Mouse (Mus musculus) cerebral cortex, adult 2 months (tissue): ENCODE measurements around the gene C2cd5.

Experiments used
- WGBS: fragments of 180-500 bp; shearing (Covaris S2); methylation state at CpG from one replicate; pipeline ENCODE4 v1.1.7; 2018; 5-methylcytosine and 5-hydroxymethylcytosine counted together

C2cd5 gene

DNA sequence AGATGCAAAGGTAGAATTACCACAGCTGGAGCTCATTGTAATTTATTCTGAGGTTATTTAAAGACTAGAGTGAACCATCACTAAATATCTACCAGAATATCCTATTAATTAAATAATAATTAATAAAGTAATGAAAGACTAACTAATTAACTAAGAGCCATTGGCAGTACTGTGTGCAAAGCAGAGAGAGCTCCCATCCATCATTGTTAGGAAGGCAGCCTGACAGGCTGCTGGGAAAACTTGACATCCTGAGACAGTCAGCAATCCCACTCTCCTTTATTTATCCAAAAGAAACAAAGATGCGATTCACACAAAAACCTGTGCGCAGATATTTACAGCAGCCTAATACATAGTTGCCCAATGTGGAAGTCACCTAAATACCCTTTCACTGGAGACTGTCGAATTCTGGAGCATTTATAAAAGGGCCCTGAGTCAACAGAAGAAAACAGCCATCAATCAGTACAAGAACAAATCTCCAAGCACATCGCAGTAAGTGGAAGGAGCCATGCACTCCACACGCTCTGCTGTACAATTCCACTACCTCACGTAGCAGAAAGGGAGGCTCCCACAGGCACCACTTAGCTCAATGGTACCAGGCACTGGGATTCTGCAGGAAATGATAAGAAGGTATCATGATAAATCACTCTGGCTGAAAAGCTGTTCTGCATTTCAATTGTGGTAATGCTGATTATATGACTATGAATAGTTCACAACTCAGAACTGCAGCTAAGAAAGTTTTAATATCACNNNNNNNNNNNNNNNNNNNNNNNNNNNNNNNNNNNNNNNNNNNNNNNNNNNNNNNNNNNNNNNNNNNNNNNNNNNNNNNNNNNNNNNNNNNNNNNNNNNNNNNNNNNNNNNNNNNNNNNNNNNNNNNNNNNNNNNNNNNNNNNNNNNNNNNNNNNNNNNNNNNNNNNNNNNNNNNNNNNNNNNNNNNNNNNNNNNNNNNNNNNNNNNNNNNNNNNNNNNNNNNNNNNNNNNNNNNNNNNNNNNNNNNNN lies 120.0 kb downstream of the C2cd5 start:
- 64% methylated on average over 6 of the region's 6 CpGs for WGBS

DNA sequence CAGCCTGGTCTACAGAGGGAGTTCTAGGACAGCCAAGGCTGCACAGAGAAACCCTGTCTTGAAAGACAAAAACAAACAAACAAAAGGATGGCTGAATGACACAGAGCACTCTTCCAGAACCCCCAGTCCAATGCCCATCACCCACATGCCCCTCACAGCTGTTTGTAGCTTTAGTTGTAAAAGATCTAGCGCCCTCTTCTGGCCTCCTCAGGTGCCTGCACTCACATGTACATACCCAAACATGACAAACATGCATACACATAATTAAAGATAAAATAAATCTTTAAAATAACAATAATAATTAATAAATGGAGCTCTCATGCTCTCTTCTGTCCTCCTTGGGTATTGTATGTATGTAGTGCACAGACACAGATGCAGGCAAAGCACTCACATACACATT lies 122.7 kb downstream of the C2cd5 start:
- WGBS: 56% methylated on average over 1 of the region's 1 CpGs

DNA sequence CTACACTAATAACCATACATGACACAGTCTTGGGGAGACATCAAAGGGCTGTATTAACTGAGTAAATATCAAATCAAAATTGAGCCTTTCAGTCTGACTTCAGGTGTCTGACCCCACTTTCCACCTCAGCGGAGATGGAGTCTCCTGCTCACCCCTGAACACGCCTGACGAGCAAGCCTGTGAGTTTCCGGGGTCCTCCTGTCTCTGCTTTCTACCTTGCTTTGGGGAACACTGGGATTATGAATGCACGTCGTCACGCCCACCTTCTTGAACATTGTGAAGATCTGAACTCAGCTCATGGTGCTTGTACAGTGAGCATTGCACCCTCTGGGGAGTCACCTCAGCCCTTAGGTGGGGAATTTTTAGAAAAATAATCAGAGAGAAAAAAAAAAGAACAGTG lies 126.7 kb downstream of the C2cd5 start:
- WGBS: 96% methylated on average over 7 of the region's 7 CpGs

DNA sequence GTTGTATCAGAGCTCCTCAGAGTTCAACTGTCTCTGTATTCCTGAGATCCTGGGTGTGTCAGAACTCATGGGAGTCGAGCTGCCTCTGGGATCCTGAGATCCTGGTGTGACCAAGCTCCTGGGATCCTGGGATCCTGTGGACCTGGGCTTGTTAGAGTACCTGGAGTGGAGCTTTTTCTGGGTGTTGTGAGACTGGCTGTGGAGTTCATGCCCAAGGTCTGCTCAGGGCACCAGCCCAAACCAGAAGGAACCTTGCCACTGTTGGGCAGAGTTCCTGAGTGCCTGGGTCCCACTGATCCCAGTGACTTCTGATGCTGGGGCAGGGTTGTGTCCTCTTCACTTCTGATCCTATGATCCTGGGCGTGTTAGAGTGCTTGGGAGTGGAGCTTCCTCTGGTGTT lies 127.7 kb downstream of the C2cd5 start:
- WGBS: 61% methylated on average over 2 of the region's 2 CpGs

DNA sequence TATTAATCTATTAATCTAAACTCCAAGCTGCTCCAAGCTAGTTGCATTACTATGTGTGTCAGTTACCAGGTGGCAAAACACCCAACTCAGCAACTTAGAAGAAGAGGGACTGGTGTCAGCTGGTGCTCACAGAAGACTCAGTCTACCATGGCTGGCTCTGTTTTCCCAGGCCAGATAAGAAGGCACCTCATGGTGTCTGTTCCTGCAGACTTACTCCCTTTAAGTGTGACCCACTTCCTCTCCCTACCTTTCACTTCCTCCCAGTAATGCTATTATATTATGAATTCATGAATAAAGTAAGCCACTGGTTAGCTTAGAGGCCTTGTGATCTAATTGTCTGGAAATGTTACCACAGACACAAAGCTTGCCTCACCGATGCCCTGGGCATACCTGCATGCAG lies 132.5 kb downstream of the C2cd5 start:
- 97% methylated on average over 1 of the region's 1 CpGs for WGBS

DNA sequence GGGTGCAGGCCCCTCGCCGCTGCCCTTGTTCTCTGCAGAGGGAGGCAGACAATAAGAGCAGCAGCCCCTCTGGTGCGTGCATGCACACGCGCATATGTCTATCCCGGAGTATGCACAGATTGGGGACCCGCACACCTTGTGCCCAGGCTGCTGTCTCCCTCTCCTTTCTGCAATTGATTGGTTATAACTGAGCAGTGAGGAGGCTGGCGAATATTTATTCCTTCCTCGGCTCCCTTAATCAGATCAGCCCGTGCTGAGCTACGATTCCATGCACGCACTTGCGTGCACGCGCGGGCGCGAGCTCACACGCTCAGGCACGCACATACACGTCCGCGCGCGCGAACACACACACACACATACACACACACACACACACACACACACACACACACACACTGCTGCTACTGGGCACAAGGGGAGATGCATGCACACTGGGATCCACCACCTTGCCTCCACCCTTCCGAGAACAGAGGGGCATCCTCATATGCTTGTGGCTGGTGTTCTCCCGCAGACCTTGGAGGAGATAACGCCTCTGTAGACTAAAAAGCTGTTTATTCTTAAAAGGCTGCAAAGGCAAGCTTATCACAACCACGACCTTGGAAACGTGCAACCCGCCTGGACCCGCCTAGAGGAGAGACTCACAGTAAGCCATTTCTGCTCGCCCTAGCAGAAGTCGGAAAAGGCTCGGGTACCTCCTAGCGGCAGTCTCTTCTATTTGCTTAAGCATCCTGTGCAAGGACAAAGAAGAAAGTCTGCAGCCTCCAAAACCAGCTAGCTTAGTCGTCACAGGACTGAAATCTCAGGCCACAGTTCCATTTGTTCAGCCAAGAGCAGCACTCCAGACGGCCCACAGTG lies 135.2 kb downstream of the C2cd5 start:
- under 1% methylated on average over 39 of the region's 39 CpGs for WGBS

DNA sequence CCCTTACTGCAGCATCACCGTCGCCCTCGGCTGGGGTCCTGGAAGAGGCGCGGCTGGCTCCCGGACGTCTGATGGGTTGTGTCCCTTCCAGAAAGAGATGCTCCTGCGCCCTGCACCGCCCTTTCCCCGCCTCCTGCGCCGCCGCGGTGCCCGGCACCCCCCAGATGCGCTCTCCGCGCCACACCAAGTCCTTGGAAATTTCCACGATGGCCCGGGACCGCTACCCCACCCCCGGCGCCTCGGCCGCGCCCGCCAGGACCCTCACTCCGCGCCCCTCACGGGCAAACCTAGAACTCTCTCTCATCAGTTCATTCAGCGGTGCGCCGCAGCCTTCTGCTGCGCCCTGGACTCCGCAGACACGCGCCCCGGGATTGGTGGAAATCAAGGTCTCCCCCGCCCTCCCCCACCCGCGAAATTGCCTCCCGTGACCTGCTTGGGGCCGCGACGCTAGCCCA lies 135.8 kb downstream of the C2cd5 start, which contains the start of gene St8sia1:
Gene St8sia1, minus strand, starts transcription at position 377 of the 455 bp plus-strand sequence.
- under 1% methylated on average over 45 of the region's 45 CpGs for WGBS

DNA sequence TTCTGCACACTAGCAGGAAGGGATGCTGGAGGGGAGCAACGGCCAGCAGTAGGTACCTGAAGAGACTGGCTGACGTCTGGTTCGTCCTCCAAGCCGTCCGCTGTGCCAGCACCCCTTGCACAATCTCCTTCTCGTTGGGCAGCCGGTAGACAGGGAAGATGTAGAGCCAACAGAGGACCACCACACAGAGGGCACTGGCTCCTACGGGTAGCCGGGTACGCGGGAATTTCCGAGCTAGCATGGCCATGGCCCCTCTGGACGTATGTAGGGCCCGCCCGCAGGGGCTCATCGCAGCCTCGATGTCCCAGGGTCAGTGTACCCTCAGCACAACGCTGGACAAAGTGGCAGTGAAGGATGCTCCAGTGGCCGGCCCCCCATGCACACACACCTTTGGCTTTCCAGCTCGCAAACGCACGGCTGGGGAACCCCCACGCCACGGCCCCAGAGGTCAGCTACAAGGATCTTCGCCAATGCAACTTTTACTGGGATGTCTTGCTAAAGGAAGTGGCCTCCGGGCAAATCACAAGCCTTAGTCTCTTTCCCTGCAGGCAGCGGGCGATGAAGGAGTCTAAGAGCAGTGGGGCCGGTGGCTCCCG lies 136.4 kb downstream of the C2cd5 start:
- 9% methylated on average over 30 of the region's 30 CpGs for WGBS

DNA sequence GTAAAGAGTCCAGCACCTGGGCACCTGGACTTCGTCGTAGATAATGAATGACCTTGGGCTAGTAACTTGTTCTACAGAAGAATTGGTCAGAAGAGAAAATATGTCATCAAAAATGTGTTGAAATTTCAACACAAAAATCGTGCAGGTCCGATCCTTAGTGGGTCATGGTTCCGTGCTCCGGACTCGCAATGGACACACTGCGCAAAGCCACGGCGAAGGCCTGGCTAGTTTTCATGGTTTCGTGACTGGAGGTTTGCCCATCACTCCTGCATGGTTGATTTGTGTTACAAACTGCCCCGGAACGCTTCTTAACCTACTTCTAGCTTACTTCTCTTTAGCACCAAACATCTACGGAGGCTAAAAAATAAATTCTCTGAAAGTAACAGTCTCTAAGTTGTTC lies 137.1 kb downstream of the C2cd5 start:
- 73% methylated on average over 14 of the region's 14 CpGs for WGBS

DNA sequence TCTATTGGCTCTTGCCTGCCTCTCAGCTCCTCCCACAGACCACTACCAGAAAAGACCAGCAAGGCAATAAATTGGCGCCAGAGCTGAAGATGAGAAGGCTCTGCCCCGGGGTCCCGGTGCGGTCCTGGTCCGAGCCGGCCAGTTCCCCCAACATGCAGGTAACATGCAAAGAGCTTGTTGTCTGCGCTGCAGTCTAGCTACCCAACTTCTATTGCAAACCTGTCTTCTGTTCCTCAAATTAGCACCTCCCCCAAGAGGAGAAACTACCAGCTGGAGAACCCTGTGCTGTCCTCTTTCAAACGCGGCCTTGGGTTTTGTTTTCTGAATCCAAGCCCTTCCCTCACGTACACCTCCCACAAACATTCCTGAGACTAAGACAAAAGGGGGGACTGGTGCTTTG lies 137.5 kb downstream of the C2cd5 start:
- 67% methylated on average over 10 of the region's 10 CpGs for WGBS

DNA sequence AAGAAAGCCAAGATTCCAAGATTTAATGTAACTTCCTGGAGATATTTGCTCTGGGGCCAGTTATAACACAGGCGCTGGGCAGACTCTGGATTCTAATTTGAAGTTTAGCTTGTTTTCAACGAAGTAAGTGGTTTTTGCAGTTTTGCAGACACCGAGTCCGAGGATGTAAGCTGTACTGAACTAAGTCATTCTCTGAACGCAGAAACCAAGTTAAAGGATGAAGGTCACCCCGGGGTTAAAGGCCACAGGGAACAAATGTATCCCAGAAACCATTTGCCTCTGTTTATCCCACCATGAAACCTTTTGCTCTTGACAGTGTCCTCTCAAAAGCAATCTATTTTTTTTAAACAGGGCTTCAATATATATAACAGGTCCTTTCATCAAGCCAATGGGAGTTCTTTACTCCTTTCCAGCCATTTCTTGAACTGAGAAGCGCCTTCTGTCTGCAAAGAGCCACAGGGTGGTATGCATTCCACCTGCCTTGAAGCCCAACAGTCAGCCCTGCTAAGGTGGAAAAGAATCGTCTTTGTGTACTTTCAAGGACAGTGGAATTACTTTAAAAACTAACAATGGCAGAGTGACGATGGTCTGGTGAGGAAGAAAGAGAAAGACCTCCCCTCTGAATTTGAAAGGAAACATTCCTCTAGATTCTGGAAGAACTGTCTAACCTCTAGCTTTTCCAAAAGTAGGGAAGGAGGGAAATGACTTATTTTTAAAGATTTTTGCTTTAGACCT lies 138.1 kb downstream of the C2cd5 start:
- 64% methylated on average over 9 of the region's 9 CpGs for WGBS
